Mouse (Mus musculus): Measurements from ENCODE around the gene Sdk2.
A peak's percentile ranks its signal among the peaks of the same experiment; 100 is the strongest.

Gene Sdk2

GRCm38 (mm10) chr11:113927231-113927630, 139.6 kb downstream of the Sdk2 start:
- DNase-seq = peak; percentile 66

GRCm38 (mm10) chr11:113923137-113923536, 143.7 kb downstream of the Sdk2 start:
- DNase-seq = no peak

- DNase-seq = no peak
Measured at GRCm38 (mm10) chr11:113903131-113903860, 163.6 kb downstream of the Sdk2 start.

GRCm38 (mm10) chr11:113901906-113902305, 164.9 kb downstream of the Sdk2 start:
- no peak for DNase-seq

- DNase-seq = no peak
Measured at GRCm38 (mm10) chr11:113898671-113899070, 168.2 kb downstream of the Sdk2 start.

GRCm38 (mm10) chr11:113896006-113896405, 170.8 kb downstream of the Sdk2 start:
- no peak for DNase-seq

- DNase-seq = no peak
Measured at GRCm38 (mm10) chr11:113892924-113893323, 173.9 kb downstream of the Sdk2 start.

- DNase-seq = no peak
Measured at GRCm38 (mm10) chr11:113892067-113892466, 174.8 kb downstream of the Sdk2 start.

- no peak for DNase-seq
Measured at GRCm38 (mm10) chr11:113888156-113888750, 178.6 kb downstream of the Sdk2 start.

GRCm38 (mm10) chr11:113886299-113886698, 180.5 kb downstream of the Sdk2 start:
- DNase-seq = no peak

GRCm38 (mm10) chr11:113884962-113885361, 181.9 kb downstream of the Sdk2 start:
- no peak for DNase-seq

- DNase-seq = peak; percentile 67
Measured at GRCm38 (mm10) chr11:113883031-113883430, 183.8 kb downstream of the Sdk2 start.

- no peak for DNase-seq
Measured at GRCm38 (mm10) chr11:113881864-113882263, 185.0 kb downstream of the Sdk2 start.

- DNase-seq = no peak
Measured at GRCm38 (mm10) chr11:113867066-113867465, 199.8 kb downstream of the Sdk2 start.

GRCm38 (mm10) chr11:113865627-113866026, 201.2 kb downstream of the Sdk2 start:
- DNase-seq = peak; percentile 90

GRCm38 (mm10) chr11:113863408-113863807, 203.4 kb downstream of the Sdk2 start:
- no peak for DNase-seq

- DNase-seq = no peak
Measured at GRCm38 (mm10) chr11:113855661-113856060, 211.2 kb downstream of the Sdk2 start.

GRCm38 (mm10) chr11:113851750-113852149, 215.1 kb downstream of the Sdk2 start:
- no peak for DNase-seq

GRCm38 (mm10) chr11:113849322-113849721, 217.5 kb downstream of the Sdk2 start:
- DNase-seq = no peak

- no peak for DNase-seq
Measured at GRCm38 (mm10) chr11:113843920-113844319, 222.9 kb downstream of the Sdk2 start.

GRCm38 (mm10) chr11:113842879-113843278, 224.0 kb downstream of the Sdk2 start:
- no peak for DNase-seq

GRCm38 (mm10) chr11:113831608-113832007, 235.2 kb downstream of the Sdk2 start:
- DNase-seq = no peak

- no peak for DNase-seq
Measured at GRCm38 (mm10) chr11:113828081-113828554, 238.7 kb downstream of the Sdk2 start.

GRCm38 (mm10) chr11:113820005-113820404, 246.8 kb downstream of the Sdk2 start:
- no peak for DNase-seq

Data from right cerebral cortex, postnatal 14 days (tissue).